Mouse (Mus musculus) kidney, adult 2 months (tissue): ENCODE measurements around the gene Stx8. TPM values are rescaled to one million over a fixed set of nuclear protein-coding genes. Genes with fewer than 3 reads are reported as not detected.

Experiments used
- DNase-seq: peaks from one replicate; pipeline ENCODE4 v3.0.0; 2021
- H3K27ac ChIP-seq: fragments of 200-500 bp; 2 replicates; pipeline ENCODE4 v1.5.1; 2012; ENCODE audit warnings: low read depth, low read length, control low read depth, inconsistent platforms; ENCODE audit not compliant: insufficient read depth
- H3K27me3 ChIP-seq: fragments of 200-500 bp; replicated peaks from 2 replicates; pipeline ENCODE4 v1.6.1; 2012; ENCODE audit warnings: mild to moderate bottlenecking, moderate library complexity, low read length, inconsistent platforms; ENCODE audit not compliant: control insufficient read depth, insufficient read depth
- H3K36me3 ChIP-seq: fragments of 200-500 bp; 2 replicates; pipeline ENCODE4 v1.6.1; 2012; ENCODE audit warnings: mild to moderate bottlenecking, moderate library complexity, low read length, inconsistent platforms; ENCODE audit not compliant: control insufficient read depth, insufficient read depth
- H3K4me1 ChIP-seq: fragments of 200-500 bp; 2 replicates; pipeline ENCODE4 v1.6.1; 2011; ENCODE audit warnings: low read length; ENCODE audit not compliant: control insufficient read depth, insufficient read depth
- H3K4me3 ChIP-seq: fragments of 200-500 bp; 2 replicates; pipeline ENCODE4 v1.5.1; 2011; ENCODE audit warnings: mild to moderate bottlenecking, low read depth, low read length, control low read depth; ENCODE audit not compliant: insufficient read depth
- CTCF ChIP-seq: fragments of 200-500 bp; conservative IDR thresholded peaks from 2 replicates; pipeline ENCODE4 v1.5.1; 2011; ENCODE audit warnings: low read depth, mild to moderate bottlenecking, control low read depth, low read length, moderate library complexity, mixed read lengths; ENCODE audit not compliant: insufficient read depth, insufficient read length
- POLR2A ChIP-seq: fragments of 200-500 bp; IDR thresholded peaks from one replicate; pipeline ENCODE4 v1.6.1; 2011; ENCODE audit warnings: low read depth, low read length, control low read depth
- WGBS: fragments of 180-500 bp; shearing (Covaris S2); methylation state at CpG from one replicate; pipeline ENCODE4 v1.1.7; 2018; 5-methylcytosine and 5-hydroxymethylcytosine counted together
- polyA plus RNA-seq: library from polyadenylated mRNA; depleted of rRNA; stranded (reverse); fragments of >200 nt; gene quantifications from 2 replicates; pipeline ENCODE4 v1.2.3, GENCODE M21; 2012

The Stx8 gene
- polyA plus RNA-seq, 1 experiment: 10.7 TPM

DNA sequence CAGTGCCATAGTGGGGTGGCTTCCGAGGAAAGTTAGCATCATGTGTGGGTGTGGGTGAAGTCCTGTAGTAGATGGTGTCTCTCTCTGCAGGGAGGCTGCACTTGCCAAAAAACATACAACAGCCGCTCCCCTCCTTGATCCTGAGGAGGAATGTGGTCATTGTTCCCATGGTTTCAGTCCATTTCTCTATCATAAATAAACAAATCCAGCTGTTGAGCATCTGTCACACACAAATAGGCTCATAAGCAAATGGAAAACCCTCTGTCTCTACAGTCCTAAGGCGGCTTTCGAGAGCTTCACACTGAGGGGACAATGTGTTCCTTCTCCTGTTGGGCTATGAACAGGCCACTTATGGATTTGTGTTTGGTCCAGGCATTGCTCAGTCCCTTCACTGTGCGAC is 56.9 kb downstream of the Stx8 start:
- H3K4me3 ChIP-seq: no peak overlapping the region
- H3K27ac ChIP-seq: no peak overlapping the region
- H3K36me3 ChIP-seq: no peaks in the 10 kb centered on the region
- DNase-seq: no peak
- no peak for TF ChIP-seq CTCF
- TF ChIP-seq POLR2A: no peak
- H3K27me3 ChIP-seq: no peaks in the 10 kb centered on the region
- no peaks in the 10 kb centered on the region for H3K4me1 ChIP-seq
- WGBS: 74% methylated on average over 5 of the region's 5 CpGs

GRCm38 (mm10) chr11:68023811-68024369 is 57.9 kb downstream of the Stx8 start:
- no peaks in the 10 kb centered on the region for H3K4me1 ChIP-seq
- H3K4me3 ChIP-seq: no peak overlapping the region
- TF ChIP-seq POLR2A: no peak
- H3K27me3 ChIP-seq: no peaks in the 10 kb centered on the region
- 75% methylated on average over 8 of the region's 8 CpGs for whole genome bisulfite sequencing
- H3K27ac ChIP-seq: no peak overlapping the region
- no peak for DNase-seq
- H3K36me3 ChIP-seq: no peaks in the 10 kb centered on the region

- DNase-seq: no peak
- Histone ChIP-seq H3K4me3 (no peak overlapping the region), H3K36me3 (no peaks in the 10 kb centered on the region), H3K27ac (no peak overlapping the region), H3K4me1 (no peaks in the 10 kb centered on the region), H3K27me3 (no peaks in the 10 kb centered on the region)
- peak; percentile 33 for TF ChIP-seq CTCF
- no peak for TF ChIP-seq POLR2A
- 91% methylated on average over 5 of the region's 5 CpGs for WGBS
These were observed 60.6 kb downstream of the Stx8 start for GRCm38 (mm10) chr11:68026590-68026989.

GRCm38 (mm10) chr11:68029079-68029478 is 63.1 kb downstream of the Stx8 start:
- TF ChIP-seq POLR2A: no peak
- no peak for TF ChIP-seq CTCF
- no peak for DNase-seq
- H3K4me3 ChIP-seq: no peak overlapping the region
- no peak overlapping the region for H3K27ac ChIP-seq
- no peaks in the 10 kb centered on the region for H3K27me3 ChIP-seq
- 0 out of 2 replicates have a peak, but pooled peaks cover 2% of the 10 kb centered on the region for H3K4me1 ChIP-seq
- H3K36me3 ChIP-seq: no peaks in the 10 kb centered on the region
- 83% methylated on average over 4 of the region's 4 CpGs for whole genome bisulfite sequencing

GRCm38 (mm10) chr11:68029871-68030270 is 63.9 kb downstream of the Stx8 start:
- H3K36me3 ChIP-seq: no peaks in the 10 kb centered on the region
- H3K4me3 ChIP-seq: no peak overlapping the region
- no peaks in the 10 kb centered on the region for H3K27me3 ChIP-seq
- 0 out of 2 replicates have a peak, but pooled peaks cover 2% of the 10 kb centered on the region for H3K4me1 ChIP-seq
- TF ChIP-seq CTCF (no peak), POLR2A (no peak)
- H3K27ac ChIP-seq: no peak overlapping the region
- 55% methylated on average over 3 of the region's 3 CpGs for WGBS
- no peak for DNase-seq

DNA sequence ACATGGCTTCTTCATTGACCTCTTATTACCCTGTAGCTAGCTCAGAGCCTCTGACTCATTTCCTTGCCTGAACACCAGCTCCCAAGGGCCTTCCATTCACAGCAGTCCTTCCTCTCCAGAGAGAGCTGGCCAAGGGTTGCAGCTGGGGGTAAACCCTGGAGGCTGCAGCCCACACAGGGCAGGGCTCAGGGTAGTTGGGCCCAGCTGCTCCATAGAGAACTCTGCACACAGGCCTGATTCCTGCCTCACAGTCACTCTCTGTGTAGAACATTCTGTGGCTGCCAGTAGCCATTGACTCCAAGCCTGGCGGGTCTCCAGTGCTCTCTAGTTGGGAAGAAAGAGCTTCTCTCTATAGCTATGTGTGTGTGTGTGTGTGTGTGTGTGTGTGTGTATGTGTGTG is 64.8 kb downstream of the Stx8 start:
- TF ChIP-seq POLR2A (no peak), CTCF (no peak)
- Histone ChIP-seq H3K4me3 (no peak overlapping the region), H3K4me1 (0 out of 2 replicates have a peak, but pooled peaks cover 2% of the 10 kb centered on the region), H3K27me3 (no peaks in the 10 kb centered on the region), H3K27ac (no peak overlapping the region), H3K36me3 (no peaks in the 10 kb centered on the region)
- peak; percentile 40 for DNase-seq
- 95% methylated on average over 1 of the region's 1 CpGs for WGBS

- Histone ChIP-seq H3K36me3 (no peaks in the 10 kb centered on the region), H3K27ac (no peak overlapping the region), H3K4me1 (peaks cover 8% of the 10 kb centered on the region), H3K27me3 (no peaks in the 10 kb centered on the region), H3K4me3 (no peak overlapping the region)
- TF ChIP-seq POLR2A: no peak
- no peak for TF ChIP-seq CTCF
- no peak for DNase-seq
- WGBS: 62% methylated on average over 2 of the region's 2 CpGs
These were observed 66.5 kb downstream of the Stx8 start for GRCm38 (mm10) chr11:68032448-68032847.
